Mouse (Mus musculus) cortical plate, adult 2 months (tissue): ENCODE results near the gene Rnasel. TPM values are rescaled to one million over a fixed set of nuclear protein-coding genes. Genes with fewer than 3 reads are reported as not detected.

ENCODE experiments used
- H3K27ac ChIP-seq: fragments of 200-500 bp; 2 replicates; pipeline ENCODE4 v1.5.1; 2012; ENCODE audit warnings: low read length, control low read depth, inconsistent platforms; ENCODE audit not compliant: insufficient read depth
- H3K4me1 ChIP-seq: fragments of 200-500 bp; 2 replicates; pipeline ENCODE4 v1.6.1; 2011; ENCODE audit warnings: low read length; ENCODE audit not compliant: control insufficient read depth, insufficient read depth
- H3K4me3 ChIP-seq: fragments of 200-500 bp; 2 replicates; pipeline ENCODE4 v1.5.1; 2011; ENCODE audit warnings: mild to moderate bottlenecking, low read length, control low read depth; ENCODE audit not compliant: insufficient read depth
- CTCF ChIP-seq: fragments of 200-500 bp; IDR thresholded peaks from 2 replicates; pipeline ENCODE4 v1.5.1; 2011; ENCODE audit warnings: mild to moderate bottlenecking, control low read depth, low read length; ENCODE audit not compliant: insufficient read depth; ENCODE audit errors: extremely low read depth
- POLR2A ChIP-seq: fragments of 200-500 bp; IDR thresholded peaks from 2 replicates; pipeline ENCODE4 v1.6.1; 2011; ENCODE audit warnings: mild to moderate bottlenecking, low read length, control low read depth; ENCODE audit not compliant: insufficient read depth; ENCODE audit errors: extremely low read depth
- polyA plus RNA-seq: library from polyadenylated mRNA; depleted of rRNA; stranded (reverse); fragments of >200 nt; gene quantifications from 2 replicates; pipeline ENCODE4 v1.2.3, GENCODE M21; 2012

The Rnasel gene
- polyA plus RNA-seq, 1 experiment, result 15.0 TPM

DNA sequence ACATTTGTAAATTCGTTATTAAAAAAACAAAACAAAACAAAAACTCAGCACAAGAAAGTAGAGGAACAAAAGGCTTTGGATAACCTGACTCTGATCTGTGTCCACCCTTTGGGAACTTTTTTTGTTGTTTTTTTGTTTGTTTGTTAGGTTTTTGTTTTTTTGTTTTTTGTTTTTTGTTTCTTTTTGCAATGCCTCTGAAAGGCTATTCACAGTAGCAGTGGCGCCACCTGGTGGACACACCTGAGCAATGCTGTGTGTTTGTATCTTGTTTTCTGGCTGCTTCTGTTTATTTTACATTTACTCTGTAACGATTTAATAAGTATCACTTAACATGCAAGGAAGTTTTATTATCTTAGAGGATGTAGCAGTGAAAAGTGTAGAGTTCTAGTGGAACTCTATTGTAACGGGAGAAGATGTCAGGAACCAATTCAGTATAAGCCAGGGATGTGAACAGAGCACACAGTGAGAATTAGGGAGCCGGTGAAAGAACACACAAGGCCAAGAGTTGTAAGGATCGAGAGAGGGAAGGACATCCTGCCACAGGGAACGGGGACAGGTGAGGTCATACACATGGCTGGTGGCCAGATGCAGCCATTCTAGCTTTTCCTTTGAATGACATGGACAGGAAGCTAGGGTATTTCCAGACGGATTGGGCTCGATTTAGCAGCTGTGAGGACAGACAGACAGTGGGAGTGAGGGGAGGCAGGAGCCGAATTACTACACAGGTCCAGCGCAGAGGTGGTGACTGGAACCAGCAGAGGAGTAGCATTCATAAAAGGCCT is 6.7 kb upstream of the Rnasel start:
- peak; percentile 95 for TF ChIP-seq CTCF
- no peak for TF ChIP-seq POLR2A
- H3K4me3 ChIP-seq, result no peak overlapping the region; the same call in 1 of the 2 replicates
- H3K27ac ChIP-seq, result no peak overlapping the region
- peaks cover 4% of the 10 kb centered on the region; the same call in 1 of the 2 replicates for H3K4me1 ChIP-seq

DNA sequence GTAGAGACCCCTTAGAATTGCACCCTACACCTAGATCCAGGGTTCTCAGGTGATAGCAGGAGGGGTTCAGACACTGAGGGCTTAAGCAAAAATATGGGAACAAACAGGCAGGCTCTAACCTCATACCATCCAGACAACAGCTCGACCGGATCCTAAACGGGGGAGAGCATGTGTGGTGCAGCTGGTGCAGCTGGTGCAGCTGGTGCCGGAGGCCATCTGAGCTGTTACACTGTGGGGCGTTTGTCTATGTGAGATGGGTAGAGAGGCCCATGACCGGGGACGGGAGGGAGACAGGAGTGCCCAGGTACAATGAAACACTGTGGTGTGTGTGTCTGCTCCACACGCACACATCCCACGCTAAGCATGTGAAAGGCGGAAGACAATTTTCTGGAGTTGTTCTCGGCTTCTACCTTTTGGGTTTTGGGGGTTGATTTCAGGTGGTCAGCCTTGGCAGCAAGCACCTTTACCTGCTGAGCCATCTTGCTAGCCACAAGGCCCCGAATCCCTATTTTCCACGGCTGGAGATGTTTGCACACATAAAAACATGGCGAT is 3.0 kb upstream of the Rnasel start:
- no peak overlapping the region for H3K27ac ChIP-seq
- TF ChIP-seq POLR2A (no peak), CTCF (no peak)
- no peaks in the 10 kb centered on the region; the same call in 1 of the 2 replicates for H3K4me1 ChIP-seq
- no peak overlapping the region for H3K4me3 ChIP-seq

DNA sequence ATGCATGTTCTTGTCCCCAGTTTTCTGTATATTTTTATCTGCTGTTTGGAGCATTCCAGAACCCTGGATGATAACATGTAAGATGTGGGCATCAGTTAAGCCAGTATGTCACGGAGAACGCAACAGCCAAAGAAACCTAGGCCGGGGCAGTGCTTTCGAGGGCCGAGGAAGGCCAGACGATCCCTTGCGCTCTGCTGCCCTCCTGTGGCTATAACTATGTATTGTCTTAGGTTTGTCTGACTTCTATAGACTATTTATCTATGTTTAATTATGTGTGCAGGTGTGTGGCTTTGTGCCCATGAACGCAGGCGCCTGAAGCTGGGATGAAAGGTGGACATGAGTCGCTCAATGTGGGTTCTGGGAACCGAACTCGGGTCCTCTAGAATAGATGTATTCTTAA is 2.5 kb upstream of the Rnasel start:
- Histone ChIP-seq H3K4me1 (no peaks in the 10 kb centered on the region; the same call in 1 of the 2 replicates), H3K27ac (no peak overlapping the region), H3K4me3 (no peak overlapping the region)
- TF ChIP-seq POLR2A, result no peak
- TF ChIP-seq CTCF, result peak; percentile 93

GRCm38 (mm10) chr1:153747861-153748530 is 1.2 kb upstream of the Rnasel start:
- TF ChIP-seq CTCF (no peak), POLR2A (no peak)
- Histone ChIP-seq H3K4me3 (no peak overlapping the region), H3K4me1 (no peaks in the 10 kb centered on the region), H3K27ac (no peak overlapping the region)

- no peak overlapping the region; the same call in 1 of the 2 replicates for H3K4me3 ChIP-seq
- H3K27ac ChIP-seq, result no peak overlapping the region
- no peaks in the 10 kb centered on the region for H3K4me1 ChIP-seq
- TF ChIP-seq POLR2A (no peak), CTCF (no peak)
Observed at GRCm38 (mm10) chr1:153748549-153748948, 677 bp upstream of the Rnasel start.

DNA sequence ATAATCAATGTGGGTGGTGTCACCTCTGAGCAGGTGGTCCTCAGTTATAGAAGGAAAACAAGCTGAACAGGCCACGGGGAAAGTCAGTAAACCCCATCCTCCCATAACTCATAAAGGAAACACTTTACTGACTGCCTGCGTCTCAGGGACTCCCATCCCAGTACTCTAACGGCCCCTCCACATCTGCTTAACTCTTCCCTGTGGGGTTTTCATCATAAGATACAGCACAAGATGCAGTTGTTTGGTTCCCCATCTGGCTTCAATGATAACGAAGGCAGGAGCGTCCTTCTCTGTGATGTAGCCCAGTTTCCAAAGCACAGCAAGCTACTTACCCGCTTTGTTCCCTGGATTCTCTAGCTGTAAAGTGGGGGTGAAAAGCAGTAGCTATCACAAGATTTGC is 828 bp downstream of the Rnasel start:
- no peak overlapping the region for H3K27ac ChIP-seq
- peak overlapping the region; percentile 24 for H3K4me3 ChIP-seq
- no peaks in the 10 kb centered on the region for H3K4me1 ChIP-seq
- TF ChIP-seq POLR2A (no peak), CTCF (no peak)

DNA sequence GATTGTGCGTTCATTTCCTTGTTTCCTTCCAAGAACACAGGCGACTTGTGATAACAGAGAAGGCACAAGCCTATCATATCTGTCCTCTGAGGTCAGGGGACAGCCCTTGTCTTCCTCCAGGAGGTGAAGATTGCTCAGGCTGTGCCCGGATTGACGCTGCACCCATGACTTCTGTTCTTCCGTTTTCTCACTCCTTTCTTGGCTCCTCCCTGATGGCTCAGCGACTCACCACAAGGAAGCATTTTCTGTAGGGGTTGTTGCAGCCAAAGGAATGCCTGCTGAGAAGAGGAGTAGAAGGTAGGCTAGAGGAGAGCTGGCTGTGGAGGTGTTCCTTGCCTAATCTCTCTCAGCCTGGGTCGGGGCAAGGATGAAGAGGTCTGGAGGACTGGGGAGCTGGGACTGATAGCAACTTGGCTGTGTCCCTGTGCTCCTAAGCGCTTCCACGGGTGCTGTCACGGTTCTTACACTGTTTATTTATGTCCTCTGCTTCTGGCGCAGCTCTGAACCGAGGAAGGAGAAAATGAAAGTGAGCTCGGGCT is 2.6 kb downstream of the Rnasel start:
- peak overlapping the region; percentile 36 for H3K4me3 ChIP-seq
- H3K4me1 ChIP-seq, result no peaks in the 10 kb centered on the region
- no peak overlapping the region for H3K27ac ChIP-seq
- TF ChIP-seq POLR2A (peak; percentile 61), CTCF (no peak)

GRCm38 (mm10) chr1:153752521-153752920 is 3.3 kb downstream of the Rnasel start:
- no peak overlapping the region for H3K27ac ChIP-seq
- peak overlapping the region; percentile 36; the same call in 1 of the 2 replicates for H3K4me3 ChIP-seq

GRCm38 (mm10) chr1:153753725-153754464 is 4.7 kb downstream of the Rnasel start:
- TF ChIP-seq CTCF (no peak), POLR2A (no peak)
- no peak overlapping the region for H3K4me3 ChIP-seq
- no peaks in the 10 kb centered on the region for H3K4me1 ChIP-seq
- H3K27ac ChIP-seq, result no peak overlapping the region

More at GRCm38 (mm10) chr1:153752521-153752920, 3.3 kb downstream of the Rnasel start:
- no peaks in the 10 kb centered on the region for H3K4me1 ChIP-seq
- TF ChIP-seq CTCF (no peak), POLR2A (no peak)
